Mouse (Mus musculus) cerebellum, adult 9-11 months (tissue): Measurements from ENCODE around the gene Kdm4d.
"Not testable (repeated sequence)": the region's sequence is repeated elsewhere in the genome, so short reads cannot be mapped to it uniquely, and the experiment has no call there.

Experiments
- DNase-seq: peaks from one replicate; pipeline ENCODE4 v3.0.0; 2022

Gene Kdm4d

GRCm38 (mm10) chr9:14447086-14447485, 53.2 kb downstream of the Kdm4d start:
- DNase-seq, result not testable (repeated sequence)

DNA sequence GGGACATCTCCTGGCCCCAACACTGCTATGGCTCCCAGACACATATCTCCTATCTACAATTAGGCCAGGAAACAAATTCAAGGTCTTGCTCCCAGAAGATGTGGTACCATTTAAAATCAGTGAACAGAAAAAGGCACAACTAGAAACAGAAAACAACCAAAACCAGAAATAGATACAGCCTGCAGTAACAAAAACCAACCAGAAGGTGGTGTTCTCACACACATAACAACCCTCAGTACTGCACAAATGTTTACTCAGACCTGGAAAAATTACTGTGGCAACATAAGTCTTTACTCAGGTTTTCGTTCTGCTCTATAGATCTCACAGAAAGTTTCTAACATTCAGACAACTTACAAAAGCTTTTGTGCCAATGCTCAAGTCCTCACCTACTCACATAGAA, 59.9 kb downstream of the Kdm4d start:
- no peak for DNase-seq

- DNase-seq, result no peak
Observed at GRCm38 (mm10) chr9:14433252-14433939, 66.9 kb downstream of the Kdm4d start.
